In the genomic region with DNA sequence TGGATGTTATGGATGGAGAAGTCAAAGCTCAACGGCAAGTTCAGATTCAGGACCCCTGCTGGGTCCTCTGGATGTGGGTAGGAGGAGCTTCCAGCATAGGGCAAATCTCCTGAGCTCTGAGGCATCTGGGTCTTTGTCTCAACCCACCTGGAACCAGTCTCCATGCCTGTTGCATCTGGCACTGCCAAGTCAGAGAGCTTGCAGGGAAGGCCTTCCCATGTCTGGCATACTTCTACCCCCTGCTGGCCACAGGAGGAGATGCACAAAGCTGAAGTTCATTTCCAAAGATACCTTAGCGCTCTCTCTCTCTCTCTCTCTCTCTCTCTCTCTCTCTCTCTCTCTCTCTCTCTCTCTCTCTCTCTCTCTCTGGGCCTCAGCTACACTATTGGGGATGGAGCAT, we compare ENCODE assay signal across 9 mouse cellular contexts. TPM values are rescaled to one million over a fixed set of nuclear protein-coding genes. Genes with fewer than 3 reads are reported as not detected.
DNase-seq lines count a peak whose midpoint lies in the region; ATAC-seq and TF ChIP-seq lines count a peak whose summit lies in the region.
"Had no signal": no experiment of that assay in that cellular context is flagged by ENCODE, and none has a peak within 500 bp of the region (broad histone marks: within the 10 kb centered on the region; RNA-seq: fewer than 3 reads in every experiment).

No protein-coding gene starts in this region.

- intact Hi-C loops in heart, adult 2 months (cut with DNase I): loop anchor here (1.0 kb wide), 1 partner anchor 24 kb away; no protein-coding TSS in a partner anchor
- intact Hi-C loops in heart, postnatal 36 days (cut with DNase I): loop anchor here (1.0 kb wide), 1 partner anchor 24 kb away; no protein-coding TSS in a partner anchor

- H3K4me2 ChIP-seq in heart, embryonic 12.5 days: no peak overlapping the region

- H3K79me2 ChIP-seq in heart, adult 2 months (replicated peaks; ENCODE audit: control insufficient read depth, insufficient read depth, low read length): no peaks in the 10 kb centered on the region

- no peak for TF ChIP-seq POLR2A in heart, adult 2 months (IDR thresholded peaks at IDR 0.05; ENCODE audit: insufficient read depth, low read depth, low read length)
- TF ChIP-seq POLR2A in bone marrow macrophage, adult 2 months (IDR thresholded peaks at IDR 0.05; ENCODE audit: borderline replicate concordance, low read depth, low read length): no peak
- TF ChIP-seq POLR2A in thymus, adult 2 months (IDR thresholded peaks at IDR 0.05; ENCODE audit: control insufficient read depth, extremely low read depth, insufficient read depth, low read length, poor library complexity): no peak

- no peak for ATAC-seq in heart, embryonic 12.5 days (ENCODE audit: insufficient number of reproducible peaks, low FRiP score)
- peak; percentile 93 for ATAC-seq in CD4-positive, CD25-positive, alpha-beta regulatory T cell, adult 4 months

- H3K4me3 ChIP-seq in heart, adult 2 months: no peak overlapping the region
- H3K4me3 ChIP-seq in heart, embryonic 12.5 days: no peak overlapping the region
- H3K4me3 ChIP-seq in bone marrow macrophage, adult 2 months (ENCODE audit: insufficient read depth, low read length): no peak overlapping the region
- H3K4me3 ChIP-seq in midbrain, embryonic 10.5 days: no peak overlapping the region
- H3K4me3 ChIP-seq in thymus, adult 2 months (ENCODE audit: control insufficient read depth, insufficient read depth, low read length): no peak overlapping the region

- H3K9me3 ChIP-seq in heart, embryonic 12.5 days (replicated peaks): no peaks in the 10 kb centered on the region
- H3K9me3 ChIP-seq in midbrain, embryonic 10.5 days (replicated peaks): no peaks in the 10 kb centered on the region

- H3K9ac ChIP-seq in heart, adult 2 months (ENCODE audit: low read depth, low read length): no peak overlapping the region
- H3K9ac ChIP-seq in heart, embryonic 12.5 days: no peak overlapping the region

- H3K36me3 ChIP-seq in heart, adult 2 months (ENCODE audit: control insufficient read depth, insufficient read depth, low read length): no peaks in the 10 kb centered on the region
- peaks cover 75% of the 10 kb centered on the region for H3K36me3 ChIP-seq in heart, embryonic 12.5 days
- H3K36me3 ChIP-seq in midbrain, embryonic 10.5 days: peaks cover 83% of the 10 kb centered on the region
- H3K36me3 ChIP-seq in thymus, adult 2 months (ENCODE audit: control insufficient read depth, insufficient read depth, low read length): peaks cover 61% of the 10 kb centered on the region

- peak; percentile 40 to 63 for DNase-seq in heart, adult 2 months
- DNase-seq in heart, postnatal 36 days: peak; percentile 51 to 54
- DNase-seq in kidney, postnatal 25 days: peak; percentile 67 to 78
- DNase-seq in midbrain, embryonic 10.5 days (ENCODE audit: low spot score): peak; percentile 49
- DNase-seq in thymus, adult 2 months: peak; percentile 68

- no peak overlapping the region for H3K27ac ChIP-seq in heart, adult 2 months
- H3K27ac ChIP-seq in heart, embryonic 12.5 days (ENCODE audit: poor library complexity, severe bottlenecking): no peak overlapping the region
- H3K27ac ChIP-seq in bone marrow macrophage, adult 2 months (ENCODE audit: insufficient read depth, low read depth, low read length): no peak overlapping the region
- no peak overlapping the region for H3K27ac ChIP-seq in midbrain, embryonic 10.5 days (replicated peaks)
- no peak overlapping the region for H3K27ac ChIP-seq in thymus, adult 2 months (ENCODE audit: control insufficient read depth, insufficient read depth, low read length)

- peaks cover 1% of the 10 kb centered on the region; the same call in 1 of the 2 replicates for H3K4me1 ChIP-seq in heart, adult 2 months (ENCODE audit: control insufficient read depth, insufficient read depth, low read length)
- H3K4me1 ChIP-seq in heart, embryonic 12.5 days (replicated peaks): peaks cover 9% of the 10 kb centered on the region
- H3K4me1 ChIP-seq in bone marrow macrophage, adult 2 months (ENCODE audit: control insufficient read depth, insufficient read depth, low read length): no peaks in the 10 kb centered on the region
- H3K4me1 ChIP-seq in midbrain, embryonic 10.5 days: peaks cover 11% of the 10 kb centered on the region
- H3K4me1 ChIP-seq in thymus, adult 2 months (replicated peaks; ENCODE audit: control insufficient read depth, insufficient read depth, low read length): no peaks in the 10 kb centered on the region

- peak; percentile 69; the same call in 1 of the 2 replicates for TF ChIP-seq EP300 in heart, adult 2 months (IDR thresholded peaks at IDR 0.05; ENCODE audit: insufficient read depth, low read depth, low read length)

- H3K27me3 ChIP-seq in heart, adult 2 months (ENCODE audit: control insufficient read depth, insufficient read depth, low read length): no peaks in the 10 kb centered on the region
- no peaks in the 10 kb centered on the region for H3K27me3 ChIP-seq in heart, embryonic 12.5 days (replicated peaks)
- H3K27me3 ChIP-seq in midbrain, embryonic 10.5 days (ENCODE audit: low read depth, poor library complexity, severe bottlenecking): no peaks in the 10 kb centered on the region
- H3K27me3 ChIP-seq in thymus, adult 2 months (ENCODE audit: control insufficient read depth, insufficient read depth, low read length): no peaks in the 10 kb centered on the region

- peak; percentile 74 for TF ChIP-seq CTCF in heart, adult 2 months (IDR thresholded peaks at IDR 0.05)
- TF ChIP-seq CTCF in bone marrow macrophage, adult 2 months (IDR thresholded peaks at IDR 0.05; ENCODE audit: low read depth, low read length): peak; percentile 23; the same call in 1 of the 2 replicates
- TF ChIP-seq CTCF in thymus, adult 2 months (IDR thresholded peaks at IDR 0.05; ENCODE audit: borderline replicate concordance, control insufficient read depth, extremely low read depth, insufficient read depth, low read length, poor library complexity): peak; percentile 56; the same call in 1 of the 2 replicates

- whole genome bisulfite sequencing in heart, adult 2 months: 56% methylated on average over 2 of the region's 2 CpGs
- WGBS in heart, embryonic 12.5 days: 49% methylated on average over 2 of the region's 2 CpGs
- 81% methylated on average over 2 of the region's 2 CpGs for WGBS in midbrain, embryonic 10.5 days
- 62% methylated on average over 2 of the region's 2 CpGs for WGBS in thymus, adult 2 months

RNA-seq across cellular contexts. Expression of a gene that starts 17.1 kb away (rescaled TPM):
- 1 to 10 TPM; 2.1 to 2.3 TPM for total RNA-seq in heart, adult 2 months (2021)
- polyA plus RNA-seq in heart, adult 2 months (2012; rRNA removed): 3.7 and 6.7 TPM in 2 replicates
- polyA plus RNA-seq in heart, embryonic 12.5 days (2016; fragmentation: Nextera tagmentation; extraction: Ambion mirVana): 21.8 and 23.0 TPM in 2 replicates
- 1 to 10 TPM; 3.8 to 4.7 TPM for polyA plus RNA-seq in CD4-positive, CD25-positive, alpha-beta regulatory T cell, adult 4 months (2017; shearing (Covaris generic))
- not detected in 2 replicates for polyA plus RNA-seq in bone marrow macrophage, adult 2 months (2012; ENCODE audit: insufficient read depth, insufficient read length, missing spikeins)
- 1 to 10 TPM; 2.1 to 2.5 TPM for total RNA-seq in heart, postnatal 36 days (2021)
- polyA plus RNA-seq in midbrain, embryonic 10.5 days (2016; fragmentation: Nextera tagmentation; extraction: Ambion mirVana): 22.4 and 26.1 TPM in 2 replicates
- polyA plus RNA-seq in thymus, adult 2 months (2012; rRNA removed): 106 and 123 TPM in 2 replicates

RNA-seq across cellular contexts. Expression of a gene that starts 28.9 kb away (rescaled TPM):
- total RNA-seq in heart, adult 2 months (2021): 100 to 1,000 TPM; 106 to 129 TPM
- polyA plus RNA-seq in heart, adult 2 months (2012; rRNA removed): 123 and 136 TPM in 2 replicates
- polyA plus RNA-seq in heart, embryonic 12.5 days (2016; fragmentation: Nextera tagmentation; extraction: Ambion mirVana): 62.2 and 65.6 TPM in 2 replicates
- polyA plus RNA-seq in CD4-positive, CD25-positive, alpha-beta regulatory T cell, adult 4 months (2017; shearing (Covaris generic)): 10 to 100 TPM; 34.7 to 40.8 TPM
- polyA plus RNA-seq in bone marrow macrophage, adult 2 months (2012; ENCODE audit: insufficient read depth, insufficient read length, missing spikeins): 20.7 TPM in 2 replicates
- 100 to 1,000 TPM; 105 to 106 TPM for total RNA-seq in heart, postnatal 36 days (2021)
- polyA plus RNA-seq in midbrain, embryonic 10.5 days (2016; fragmentation: Nextera tagmentation; extraction: Ambion mirVana): 56.4 and 64.0 TPM in 2 replicates
- 23.0 and 29.0 TPM in 2 replicates for polyA plus RNA-seq in thymus, adult 2 months (2012; rRNA removed)

RNA-seq across cellular contexts. Expression of a gene that starts 30.8 kb away (rescaled TPM):
- total RNA-seq in heart, adult 2 months (2021): 1 to 10 TPM; 3.6 to 3.8 TPM
- polyA plus RNA-seq in heart, adult 2 months (2012; rRNA removed): 2.6 and 6.1 TPM in 2 replicates
- 0.67 and 1.2 TPM in 2 replicates for polyA plus RNA-seq in heart, embryonic 12.5 days (2016; fragmentation: Nextera tagmentation; extraction: Ambion mirVana)
- polyA plus RNA-seq in CD4-positive, CD25-positive, alpha-beta regulatory T cell, adult 4 months (2017; shearing (Covaris generic)): not detected
- polyA plus RNA-seq in bone marrow macrophage, adult 2 months (2012; ENCODE audit: insufficient read depth, insufficient read length, missing spikeins): not detected in 2 replicates
- total RNA-seq in heart, postnatal 36 days (2021): 1 to 10 TPM; 2.6 to 3.2 TPM
- polyA plus RNA-seq in midbrain, embryonic 10.5 days (2016; fragmentation: Nextera tagmentation; extraction: Ambion mirVana): 1.4 and 1.8 TPM in 2 replicates
- polyA plus RNA-seq in thymus, adult 2 months (2012; rRNA removed): 1.8 and 2.1 TPM in 2 replicates
- polyA plus RNA-seq: liver, embryonic 16.5 days had no signal

RNA-seq across cellular contexts. Expression of a gene that starts 33.3 kb away (rescaled TPM):
- not detected for total RNA-seq in heart, adult 2 months (2021)
- polyA plus RNA-seq in heart, adult 2 months (2012; rRNA removed): not detected in 2 replicates
- polyA plus RNA-seq in heart, embryonic 12.5 days (2016; fragmentation: Nextera tagmentation; extraction: Ambion mirVana): 0.17 and 0.43 TPM in 2 replicates
- not detected for polyA plus RNA-seq in CD4-positive, CD25-positive, alpha-beta regulatory T cell, adult 4 months (2017; shearing (Covaris generic))
- not detected in 2 replicates for polyA plus RNA-seq in bone marrow macrophage, adult 2 months (2012; ENCODE audit: insufficient read depth, insufficient read length, missing spikeins)
- not detected for total RNA-seq in heart, postnatal 36 days (2021)
- 0.20 TPM in 1 of 2 replicates, not detected in the other for polyA plus RNA-seq in midbrain, embryonic 10.5 days (2016; fragmentation: Nextera tagmentation; extraction: Ambion mirVana)
- polyA plus RNA-seq in thymus, adult 2 months (2012; rRNA removed): 0.60 and 0.94 TPM in 2 replicates

RNA-seq across cellular contexts. Expression of a gene that starts 57.1 kb away (rescaled TPM):
- total RNA-seq in heart, adult 2 months (2021): 100 to 1,000 TPM in 1 of 2 experiments, 10 to 100 TPM in 1; 26.5 to 109 TPM
- 42.0 and 131 TPM in 2 replicates for polyA plus RNA-seq in heart, adult 2 months (2012; rRNA removed)
- 90.0 and 95.3 TPM in 2 replicates for polyA plus RNA-seq in heart, embryonic 12.5 days (2016; fragmentation: Nextera tagmentation; extraction: Ambion mirVana)
- polyA plus RNA-seq in CD4-positive, CD25-positive, alpha-beta regulatory T cell, adult 4 months (2017; shearing (Covaris generic)): 100 to 1,000 TPM in 1 of 2 experiments, 10 to 100 TPM in 1; 89.3 to 121 TPM
- 107 and 110 TPM in 2 replicates for polyA plus RNA-seq in bone marrow macrophage, adult 2 months (2012; ENCODE audit: insufficient read depth, insufficient read length, missing spikeins)
- 10 to 100 TPM; 36.0 to 38.6 TPM for total RNA-seq in heart, postnatal 36 days (2021)
- 33.0 and 34.5 TPM in 2 replicates for polyA plus RNA-seq in midbrain, embryonic 10.5 days (2016; fragmentation: Nextera tagmentation; extraction: Ambion mirVana)
- 27.7 and 35.3 TPM in 2 replicates for polyA plus RNA-seq in thymus, adult 2 months (2012; rRNA removed)

Comparison
In these comparisons a context has a peak if more than half of its experiments do, and no peak if none do; other contexts are left out.
1. CTCF ChIP-seq: peak in every context shown above with its lines; median percentile 74 in heart, adult 2 months; 56 in thymus, adult 2 months; 23 in bone marrow macrophage, adult 2 months.